Mouse (Mus musculus): ENCODE measurements around the gene Bcat1.

GRCm38 (mm10) chr6:145076286-145076685, 302 bp upstream of the Bcat1 start:
- TF ChIP-seq CTCF (IDR thresholded peaks at IDR 0.05; ENCODE audit: extremely low read depth, insufficient read depth, low read length) (no peak), POLR2A (IDR thresholded peaks at IDR 0.05; ENCODE audit: extremely low read depth, insufficient read depth, low read length) (no peak)

Data from cortical plate, adult 2 months (tissue).